Mouse (Mus musculus): Measurements from ENCODE around the gene Zfp933. TPM values are rescaled to one million over a fixed set of nuclear protein-coding genes. Genes with fewer than 3 reads are reported as not detected.

The Zfp933 gene
- 4.2 and 5.8 TPM in 2 replicates for polyA plus RNA-seq (2016; fragmentation: Nextera tagmentation; extraction: Ambion mirVana)

DNA sequence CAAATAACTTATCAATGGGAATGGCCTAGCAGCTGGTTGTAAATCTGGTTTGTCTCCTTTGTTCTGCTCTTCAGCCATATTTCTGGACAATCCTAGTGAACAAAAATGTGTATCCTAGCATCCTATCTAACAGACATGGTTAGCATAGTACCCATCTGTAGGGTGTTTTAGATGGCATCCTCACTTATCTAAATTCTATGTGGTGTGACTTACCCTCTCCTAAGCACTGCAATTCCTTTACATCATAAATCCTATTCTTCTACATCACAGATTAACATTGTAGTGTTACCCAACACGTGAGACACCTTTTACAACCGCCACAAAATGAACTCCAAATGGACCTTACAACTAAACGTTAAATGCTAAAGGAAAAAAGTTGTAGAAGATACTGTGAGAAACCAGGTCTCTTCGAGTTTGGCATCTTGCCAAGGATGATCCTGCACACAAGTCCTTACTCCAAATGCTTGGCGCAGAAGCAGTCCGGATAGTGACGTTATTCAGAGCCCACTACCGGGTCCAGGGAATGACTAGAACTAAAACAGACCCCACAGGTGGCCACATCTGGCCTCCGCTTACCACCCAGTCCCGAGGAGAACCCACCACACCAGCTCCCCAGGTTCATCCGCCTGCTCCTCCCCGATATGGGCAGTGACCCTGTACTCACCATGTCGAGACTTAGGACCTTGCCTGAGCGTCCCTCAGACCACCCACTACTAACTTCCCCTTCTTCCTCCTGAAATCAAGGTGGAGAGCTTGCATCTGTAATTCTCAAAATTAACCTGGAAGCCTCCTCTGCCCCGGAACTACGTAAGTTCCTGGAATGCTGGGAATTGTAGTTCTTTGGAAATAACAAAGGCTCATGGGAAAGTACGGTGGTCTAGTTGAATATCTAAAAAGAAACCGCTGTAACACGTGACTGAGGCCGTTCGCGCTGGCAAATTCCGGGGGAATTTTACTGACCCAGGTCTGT, at the start of gene Zfp933:
TSS of gene Zfp933 (minus strand) at position 753 of the 970 bp plus-strand sequence.
- Histone ChIP-seq H3K4me3 (peak within 1 kb of the TSS; percentile 83), H3K27me3 (replicated peaks; ENCODE audit: low read depth, poor library complexity, severe bottlenecking) (no peaks in the 10 kb centered on the region), H3K36me3 (replicated peaks) (peaks cover 32% of the 10 kb centered on the region), H3K27ac (replicated peaks) (peak within 1 kb of the TSS; percentile 85), H3K9me3 (peaks cover 9% of the 10 kb centered on the region; the same call in 1 of the 2 replicates), H3K4me1 (peaks cover 11% of the 10 kb centered on the region)
- 4% methylated on average over 23 of the region's 23 CpGs for WGBS
- peak; percentile 70 for DNase-seq (ENCODE audit: low spot score)

DNA sequence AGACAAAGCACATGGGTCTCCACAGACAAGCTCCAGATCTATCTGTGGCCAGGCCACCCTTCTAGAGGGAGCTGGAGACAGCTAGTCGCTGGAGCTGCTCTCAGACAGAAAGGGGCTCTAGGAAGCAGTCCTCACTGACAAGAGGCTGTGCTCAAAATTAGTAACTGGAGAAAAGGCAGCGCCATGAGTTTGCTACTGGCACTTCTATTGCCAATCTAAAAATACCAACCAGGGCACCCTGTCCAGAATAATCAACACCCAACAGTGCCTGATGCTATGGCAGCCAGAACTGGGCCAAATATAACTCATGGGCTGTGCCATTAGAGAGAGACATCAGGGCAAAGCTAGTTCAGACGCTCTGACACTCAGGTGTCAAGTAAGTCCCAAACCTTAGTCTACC, 49.2 kb upstream of the Zfp933 start:
- Histone ChIP-seq H3K4me3 (no peak overlapping the region), H3K9me3 (no peaks in the 10 kb centered on the region), H3K4me1 (no peaks in the 10 kb centered on the region), H3K27me3 (replicated peaks; ENCODE audit: low read depth, poor library complexity, severe bottlenecking) (no peaks in the 10 kb centered on the region), H3K27ac (replicated peaks) (no peak overlapping the region), H3K36me3 (replicated peaks) (peaks cover 95% of the 10 kb centered on the region)
- 88% methylated on average over 3 of the region's 3 CpGs for WGBS
- DNase-seq (ENCODE audit: low spot score): no peak

DNA sequence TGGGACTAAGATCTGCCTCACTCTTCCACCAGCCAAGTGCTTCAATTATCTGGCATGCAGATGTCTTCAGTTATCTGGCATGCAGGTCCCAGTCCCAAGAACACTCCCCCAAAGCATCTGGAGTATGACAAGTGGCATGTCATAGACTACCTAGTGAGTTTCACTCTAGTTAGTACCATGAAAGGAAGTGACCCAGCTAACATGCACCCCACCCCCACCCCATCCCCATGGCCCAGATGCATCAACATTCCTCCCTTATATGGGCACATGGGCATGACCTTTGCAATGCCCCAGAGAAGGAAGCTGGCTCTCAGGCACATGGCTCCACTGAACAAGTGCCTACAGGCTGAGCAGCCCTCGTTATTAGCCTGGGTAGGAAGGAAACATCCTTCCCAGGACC, 48.2 kb upstream of the Zfp933 start:
- H3K36me3 ChIP-seq (replicated peaks): peaks cover 97% of the 10 kb centered on the region
- no peak for DNase-seq (ENCODE audit: low spot score)
- 61% methylated on average over 1 of the region's 1 CpGs for WGBS

DNA sequence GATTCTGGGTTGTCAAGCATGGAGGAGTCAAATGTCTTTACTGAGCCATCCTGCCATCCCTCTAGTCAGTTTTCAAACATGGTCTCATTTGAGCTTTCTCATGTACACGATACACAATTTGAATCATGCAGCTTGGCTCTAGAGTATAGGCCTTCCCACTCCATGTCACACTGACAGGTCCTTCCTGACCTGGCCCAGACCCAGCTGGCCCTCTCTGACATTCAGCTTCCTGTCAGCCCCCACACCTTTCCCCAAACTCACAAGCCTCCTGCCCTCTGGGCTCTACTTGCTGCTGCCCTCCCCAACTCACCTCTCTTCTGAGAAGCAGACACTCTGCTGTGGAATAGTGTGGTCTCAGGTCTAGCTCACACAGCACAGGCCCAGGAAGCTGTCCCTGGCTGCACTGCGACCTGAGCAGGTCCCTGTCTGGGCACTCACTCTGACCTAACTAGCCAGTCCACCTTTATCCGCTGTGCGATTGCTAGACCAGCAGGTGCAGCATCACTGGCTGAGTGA, 47.7 kb upstream of the Zfp933 start:
- Histone ChIP-seq H3K36me3 (replicated peaks) (peaks cover 100% of the 10 kb centered on the region), H3K9me3 (no peaks in the 10 kb centered on the region), H3K27ac (replicated peaks) (no peak overlapping the region), H3K4me3 (no peak overlapping the region), H3K4me1 (no peaks in the 10 kb centered on the region), H3K27me3 (replicated peaks; ENCODE audit: low read depth, poor library complexity, severe bottlenecking) (no peaks in the 10 kb centered on the region)
- WGBS: 93% methylated on average over 4 of the region's 4 CpGs
- DNase-seq (ENCODE audit: low spot score): no peak

More for the DNA sequence above, 48.2 kb upstream of the Zfp933 start:
- no peaks in the 10 kb centered on the region for H3K27me3 ChIP-seq (replicated peaks; ENCODE audit: low read depth, poor library complexity, severe bottlenecking)
- H3K9me3 ChIP-seq: no peaks in the 10 kb centered on the region
- no peaks in the 10 kb centered on the region for H3K4me1 ChIP-seq
- H3K4me3 ChIP-seq: no peak overlapping the region
- no peak overlapping the region for H3K27ac ChIP-seq (replicated peaks)

DNA sequence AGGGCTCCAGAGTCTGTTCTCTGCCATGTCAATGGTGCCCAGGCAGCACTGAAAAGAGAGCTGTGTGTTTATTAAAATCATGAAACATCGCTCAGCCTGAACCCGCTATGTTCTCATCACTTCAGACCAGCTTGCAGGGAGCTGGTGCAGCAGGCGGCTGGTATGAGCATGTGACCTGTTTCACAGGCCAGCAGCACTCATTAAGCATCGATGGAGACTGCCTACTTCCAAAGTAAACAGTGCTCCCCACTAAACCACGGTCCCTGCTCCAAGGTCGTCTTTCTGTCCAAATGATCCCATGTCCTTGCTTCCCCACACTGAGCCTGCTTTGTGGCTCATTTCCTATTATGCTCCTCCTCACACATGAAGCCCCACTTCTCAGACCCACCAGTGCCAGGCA, 42.2 kb upstream of the Zfp933 start:
- Histone ChIP-seq H3K27me3 (replicated peaks; ENCODE audit: low read depth, poor library complexity, severe bottlenecking) (no peaks in the 10 kb centered on the region), H3K4me3 (no peak overlapping the region), H3K9me3 (no peaks in the 10 kb centered on the region), H3K4me1 (no peaks in the 10 kb centered on the region), H3K36me3 (replicated peaks) (peaks cover 95% of the 10 kb centered on the region), H3K27ac (replicated peaks) (no peak overlapping the region)
- DNase-seq (ENCODE audit: low spot score): no peak
- WGBS: 89% methylated on average over 6 of the region's 6 CpGs

DNA sequence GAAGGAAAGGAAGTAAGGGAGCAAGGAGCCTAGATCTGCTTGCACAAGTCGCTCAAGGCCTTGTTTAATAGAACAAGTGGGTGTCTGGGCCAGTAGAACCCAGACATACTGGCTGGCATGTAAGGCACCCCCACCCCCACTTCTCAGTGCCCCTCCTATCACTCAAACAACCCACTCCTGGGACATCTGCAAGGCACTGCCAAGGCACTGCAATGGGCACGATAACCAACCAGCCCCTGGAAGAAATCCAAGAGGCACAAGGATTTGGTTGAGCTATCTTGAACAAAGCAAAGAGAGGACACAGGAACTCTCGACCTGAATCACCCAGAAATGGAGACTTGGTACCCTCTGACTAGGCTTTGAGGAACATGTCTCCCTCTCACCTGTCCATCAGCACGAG, 40.1 kb upstream of the Zfp933 start:
- Histone ChIP-seq H3K27ac (replicated peaks) (no peak overlapping the region), H3K4me3 (no peak overlapping the region), H3K27me3 (replicated peaks; ENCODE audit: low read depth, poor library complexity, severe bottlenecking) (no peaks in the 10 kb centered on the region), H3K9me3 (no peaks in the 10 kb centered on the region), H3K4me1 (no peaks in the 10 kb centered on the region), H3K36me3 (replicated peaks) (peaks cover 95% of the 10 kb centered on the region)
- WGBS: 93% methylated on average over 4 of the region's 4 CpGs
- no peak for DNase-seq (ENCODE audit: low spot score)

DNA sequence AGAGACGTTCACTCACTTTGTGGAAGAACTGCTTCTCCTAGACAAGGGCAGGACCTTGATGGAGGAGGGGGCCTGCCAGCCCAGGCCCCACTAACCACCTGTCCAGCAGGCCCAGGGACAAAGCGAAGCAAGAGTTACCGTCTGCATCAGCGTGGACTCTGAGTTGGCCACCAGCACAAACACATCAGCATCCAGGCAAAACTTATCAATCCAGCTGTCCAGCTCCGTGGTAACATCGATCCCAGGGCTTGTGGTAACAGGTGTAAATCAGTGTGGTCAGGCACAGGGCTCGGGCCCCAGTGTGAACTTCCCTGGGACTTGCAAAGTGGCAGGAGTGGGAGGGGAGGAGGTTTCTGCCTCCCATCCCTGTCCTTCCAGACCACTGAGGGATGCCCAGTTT, 39.1 kb upstream of the Zfp933 start:
- DNase-seq (ENCODE audit: low spot score): no peak
- Histone ChIP-seq H3K4me3 (no peak overlapping the region), H3K27ac (replicated peaks) (no peak overlapping the region), H3K36me3 (replicated peaks) (peaks cover 95% of the 10 kb centered on the region), H3K9me3 (no peaks in the 10 kb centered on the region), H3K27me3 (replicated peaks; ENCODE audit: low read depth, poor library complexity, severe bottlenecking) (no peaks in the 10 kb centered on the region), H3K4me1 (no peaks in the 10 kb centered on the region)
- WGBS: 91% methylated on average over 7 of the region's 7 CpGs

DNA sequence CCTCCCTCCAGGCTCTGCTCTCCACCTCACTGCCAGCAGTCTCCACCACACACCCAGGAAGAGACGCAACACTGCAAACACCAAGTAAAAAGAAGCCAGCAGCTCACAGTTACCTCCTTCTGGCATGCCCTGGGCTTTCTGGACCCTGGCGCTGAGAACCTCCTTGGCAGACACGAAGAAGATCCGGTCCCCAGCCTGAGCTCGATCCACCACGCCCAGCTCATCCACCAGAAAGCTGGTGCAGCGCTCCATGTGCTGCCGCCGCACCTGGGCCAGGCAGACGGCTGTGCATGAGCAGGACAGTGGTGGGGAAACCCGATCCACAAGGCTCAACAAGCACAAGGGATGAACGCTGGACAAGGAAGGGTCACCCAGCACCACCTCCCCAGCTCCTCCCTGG, 38.0 kb upstream of the Zfp933 start:
- Histone ChIP-seq H3K4me3 (no peak overlapping the region), H3K4me1 (no peaks in the 10 kb centered on the region), H3K9me3 (no peaks in the 10 kb centered on the region), H3K27ac (replicated peaks) (no peak overlapping the region), H3K27me3 (replicated peaks; ENCODE audit: low read depth, poor library complexity, severe bottlenecking) (no peaks in the 10 kb centered on the region), H3K36me3 (replicated peaks) (peaks cover 95% of the 10 kb centered on the region)
- no peak for DNase-seq (ENCODE audit: low spot score)
- WGBS: 94% methylated on average over 12 of the region's 12 CpGs

DNA sequence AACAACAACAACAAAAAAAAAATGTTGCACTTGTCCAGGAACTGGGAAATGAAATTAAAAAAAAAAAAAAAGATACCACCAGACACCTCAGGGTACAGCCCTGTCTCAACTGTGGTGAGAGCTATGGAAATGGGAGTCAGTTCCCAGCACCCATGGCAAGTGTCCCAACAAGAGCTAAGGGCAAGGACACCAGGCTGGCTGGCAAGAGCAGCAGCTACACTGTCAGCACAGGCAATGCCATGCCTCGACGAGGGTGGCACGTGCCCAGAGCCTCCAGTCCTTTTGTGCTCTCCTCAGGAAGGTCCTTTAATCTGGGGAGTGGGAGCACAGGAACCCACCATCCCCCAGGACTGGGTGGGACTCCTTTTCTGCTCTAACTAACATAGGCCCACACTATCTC, 36.0 kb upstream of the Zfp933 start:
- Histone ChIP-seq H3K27ac (replicated peaks) (no peak overlapping the region), H3K27me3 (replicated peaks; ENCODE audit: low read depth, poor library complexity, severe bottlenecking) (no peaks in the 10 kb centered on the region), H3K4me3 (no peak overlapping the region), H3K36me3 (replicated peaks) (peaks cover 99% of the 10 kb centered on the region), H3K9me3 (no peaks in the 10 kb centered on the region), H3K4me1 (peaks cover 5% of the 10 kb centered on the region; the same call in 1 of the 2 replicates)
- 95% methylated on average over 3 of the region's 3 CpGs for WGBS
- no peak for DNase-seq (ENCODE audit: low spot score)

DNA sequence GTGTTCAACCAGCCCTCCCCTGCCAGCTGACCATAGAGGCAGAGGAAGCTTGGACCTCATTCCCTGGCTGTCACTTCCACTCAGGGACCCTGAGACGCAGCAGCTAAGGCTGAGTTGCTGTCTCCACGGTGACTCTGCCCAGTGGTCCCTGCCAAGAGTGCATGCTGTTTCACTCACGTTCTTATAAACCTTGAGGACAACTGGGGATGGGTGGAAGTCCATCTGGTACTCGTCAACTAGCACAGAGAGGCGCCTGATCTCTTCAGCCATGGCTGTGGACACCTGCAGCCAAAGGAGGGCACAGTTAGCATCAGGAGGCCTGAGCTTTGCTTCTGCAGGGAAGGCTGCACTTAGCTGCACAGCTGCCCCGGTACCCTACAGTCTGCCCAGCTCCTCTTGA, 34.9 kb upstream of the Zfp933 start:
- Histone ChIP-seq H3K27ac (replicated peaks) (no peak overlapping the region), H3K36me3 (replicated peaks) (peaks cover 99% of the 10 kb centered on the region), H3K4me1 (peaks cover 5% of the 10 kb centered on the region; the same call in 1 of the 2 replicates), H3K27me3 (replicated peaks; ENCODE audit: low read depth, poor library complexity, severe bottlenecking) (no peaks in the 10 kb centered on the region), H3K4me3 (no peak overlapping the region), H3K9me3 (no peaks in the 10 kb centered on the region)
- DNase-seq (ENCODE audit: low spot score): no peak
- WGBS: 83% methylated on average over 6 of the region's 6 CpGs

DNA sequence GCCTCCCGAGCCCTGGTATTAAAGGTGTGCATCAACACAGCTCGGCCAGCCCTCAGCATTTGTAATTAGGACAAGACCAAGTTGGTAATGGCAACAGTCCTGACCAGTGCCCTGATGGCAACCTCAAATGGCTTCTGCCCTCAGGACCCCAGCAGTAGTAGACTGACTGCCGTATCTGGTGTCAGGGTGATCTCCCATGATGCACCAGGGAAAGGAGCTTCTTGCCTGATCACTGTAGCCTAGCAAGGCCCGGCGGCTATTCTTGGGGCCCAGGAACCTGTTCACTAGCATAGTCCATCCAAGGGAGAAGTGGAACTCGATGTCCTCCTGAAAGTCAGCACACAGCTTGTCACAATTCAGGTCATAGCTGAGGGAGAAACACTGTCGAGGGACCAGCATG, 33.6 kb upstream of the Zfp933 start:
- WGBS: 92% methylated on average over 7 of the region's 7 CpGs
- no peak overlapping the region for H3K4me3 ChIP-seq
- no peaks in the 10 kb centered on the region for H3K9me3 ChIP-seq
- peaks cover 99% of the 10 kb centered on the region for H3K36me3 ChIP-seq (replicated peaks)
- no peaks in the 10 kb centered on the region for H3K27me3 ChIP-seq (replicated peaks; ENCODE audit: low read depth, poor library complexity, severe bottlenecking)
- peaks cover 5% of the 10 kb centered on the region; the same call in 1 of the 2 replicates for H3K4me1 ChIP-seq
- DNase-seq (ENCODE audit: low spot score): no peak
- H3K27ac ChIP-seq (replicated peaks): no peak overlapping the region

DNA sequence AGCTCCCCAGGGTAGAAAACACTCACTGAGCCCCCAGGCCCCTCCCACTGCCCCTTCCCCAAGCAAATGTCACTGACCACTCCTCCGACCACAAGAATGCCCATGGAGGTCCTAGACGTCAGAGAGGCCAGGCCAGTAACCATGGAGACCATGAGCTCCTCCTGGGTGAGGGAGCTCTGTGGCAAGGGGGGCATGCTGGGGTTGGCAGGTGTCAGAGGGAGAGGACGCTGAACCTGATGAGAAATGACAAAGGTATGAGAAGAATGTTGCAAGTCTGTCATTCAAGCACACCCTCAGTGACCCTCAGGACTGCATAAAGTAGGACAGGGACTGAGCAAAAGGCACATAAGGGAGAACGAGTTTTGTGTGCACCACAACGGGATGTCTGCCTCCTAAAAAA, 31.7 kb upstream of the Zfp933 start:
- WGBS: 63% methylated on average over 5 of the region's 5 CpGs
- Histone ChIP-seq H3K36me3 (replicated peaks) (peaks cover 99% of the 10 kb centered on the region), H3K4me3 (no peak overlapping the region), H3K4me1 (peaks cover 5% of the 10 kb centered on the region; the same call in 1 of the 2 replicates), H3K27ac (replicated peaks) (no peak overlapping the region), H3K9me3 (no peaks in the 10 kb centered on the region), H3K27me3 (replicated peaks; ENCODE audit: low read depth, poor library complexity, severe bottlenecking) (no peaks in the 10 kb centered on the region)
- no peak for DNase-seq (ENCODE audit: low spot score)

DNA sequence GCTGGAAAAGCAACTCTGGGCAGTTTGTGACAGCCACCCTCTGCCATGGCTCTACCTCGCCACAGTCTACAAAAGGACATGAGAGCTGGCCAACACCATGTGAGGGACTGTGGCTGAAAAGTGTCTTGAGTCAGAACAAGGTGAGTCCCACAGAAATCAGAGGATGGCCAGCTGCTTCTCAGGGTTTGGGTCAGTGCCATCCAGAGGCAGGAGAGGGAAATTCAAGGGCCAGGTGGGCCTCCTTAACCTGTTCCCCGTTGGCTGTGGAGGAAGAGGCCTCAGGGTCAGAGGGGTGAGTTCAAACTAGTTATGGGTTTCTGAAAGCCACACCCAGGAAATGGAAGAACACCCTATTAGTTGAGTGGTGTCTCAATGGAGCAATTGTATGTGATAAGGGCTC, 31.3 kb upstream of the Zfp933 start:
- no peak overlapping the region for H3K27ac ChIP-seq (replicated peaks)
- no peaks in the 10 kb centered on the region for H3K27me3 ChIP-seq (replicated peaks; ENCODE audit: low read depth, poor library complexity, severe bottlenecking)
- 79% methylated on average over 2 of the region's 2 CpGs for WGBS
- peaks cover 99% of the 10 kb centered on the region for H3K36me3 ChIP-seq (replicated peaks)
- peaks cover 5% of the 10 kb centered on the region; the same call in 1 of the 2 replicates for H3K4me1 ChIP-seq
- DNase-seq (ENCODE audit: low spot score): no peak
- H3K4me3 ChIP-seq: no peak overlapping the region
- no peaks in the 10 kb centered on the region for H3K9me3 ChIP-seq
